Mouse (Mus musculus) urinary bladder, postnatal 25 days (tissue): ENCODE measurements at regions not wholly inside any gene's neighbourhood (a gene's known extent, or its start where the extent isn't known, plus 50 kb on each side); places are given as distances from the start of the nearest gene placed in this dataset.
A peak's percentile ranks its signal among the peaks of the same experiment; 100 is the strongest.

Source experiments
- DNase-seq: peaks from one replicate; pipeline ENCODE4 v3.0.0; 2022; ENCODE audit warnings: low spot score

DNA sequence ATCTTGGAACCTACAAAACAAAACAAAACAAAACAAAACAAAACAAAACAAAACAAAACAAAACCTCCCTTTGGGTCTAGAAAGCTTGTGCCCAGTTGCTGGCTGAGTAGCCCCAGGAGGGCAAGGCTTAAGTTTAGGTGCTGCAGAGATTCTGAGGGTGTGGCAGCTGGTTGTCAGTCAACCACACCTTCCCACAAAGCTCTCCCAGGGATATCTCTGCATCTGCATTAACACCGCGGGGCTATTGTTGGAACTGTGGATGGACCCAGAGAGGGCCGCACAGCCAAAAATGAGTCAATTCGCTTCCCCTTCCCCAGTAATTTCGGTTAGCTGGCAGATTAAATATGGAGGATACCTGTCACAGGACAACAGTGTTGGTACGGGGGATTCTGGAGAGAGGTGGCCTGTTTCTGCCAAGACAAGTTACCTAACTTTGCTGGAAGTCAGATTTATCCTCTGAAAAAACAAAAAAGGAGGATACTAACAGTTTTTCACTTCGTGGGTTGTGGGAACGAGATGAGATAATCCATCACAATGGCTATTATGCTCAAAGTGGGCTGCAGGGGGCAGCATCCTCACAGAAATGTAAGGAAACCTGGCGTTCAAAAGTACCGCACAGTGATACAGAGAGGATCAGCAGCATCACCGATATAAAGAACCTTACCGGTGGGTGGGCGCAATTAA, 96.7 kb downstream of the 1500009L16Rik start:
- peak; percentile 70 for DNase-seq

DNA sequence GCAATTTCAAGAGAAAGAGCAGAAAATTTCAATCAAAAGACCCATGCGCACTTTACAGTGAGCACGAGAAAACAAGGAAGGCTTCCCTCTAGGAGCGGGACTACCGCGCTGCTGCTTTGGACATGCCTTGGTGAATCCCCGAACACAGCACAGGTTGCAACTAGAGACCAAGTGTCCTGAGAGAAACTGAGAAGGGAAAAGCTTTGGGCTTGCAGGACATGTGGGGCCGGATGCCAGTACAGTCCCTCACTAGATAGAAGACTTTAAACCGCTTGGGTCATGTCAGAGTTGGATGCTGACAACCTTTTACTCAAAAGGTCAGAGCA, 97.2 kb downstream of the 1500009L16Rik start:
- DNase-seq: no peak

DNA sequence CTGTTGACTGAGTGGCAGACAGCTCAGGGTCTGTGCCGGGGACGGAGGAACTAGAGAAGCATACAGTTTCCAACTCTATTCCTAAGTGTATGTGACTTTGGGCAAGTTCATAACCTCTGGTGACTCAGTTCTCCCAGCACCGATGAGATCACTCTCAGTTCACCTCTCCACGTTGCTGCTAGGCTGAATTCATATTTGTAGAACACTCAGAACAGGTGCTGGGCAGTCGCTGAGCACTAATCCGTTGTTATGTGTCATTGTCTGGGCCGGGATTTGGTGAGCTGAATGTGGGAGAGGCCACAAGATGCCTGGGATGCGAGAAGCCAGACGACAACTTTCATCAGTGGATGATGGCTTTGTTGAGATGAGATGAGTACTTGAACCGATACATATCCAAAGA, 98.4 kb downstream of the 1500009L16Rik start:
- DNase-seq: no peak

DNA sequence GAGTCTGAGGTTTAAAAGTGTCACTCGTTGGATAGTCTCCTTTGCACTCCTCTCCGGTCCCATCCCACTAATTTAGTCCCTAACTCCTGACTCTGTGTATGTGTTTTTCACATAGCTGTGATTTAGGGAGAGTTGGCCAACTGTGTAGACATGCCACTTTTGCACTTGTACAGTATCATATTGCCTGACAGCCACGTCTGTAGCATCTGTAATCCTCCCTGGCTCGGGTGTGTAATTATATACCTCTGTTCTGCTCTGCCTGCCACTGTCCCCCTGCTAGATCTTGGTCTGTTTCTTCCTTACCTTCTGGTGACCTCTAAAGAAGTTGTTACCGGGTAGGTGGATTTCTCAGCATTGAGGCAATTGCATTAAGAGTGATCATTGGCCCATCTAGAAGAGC, 103.4 kb downstream of the 1500009L16Rik start:
- no peak for DNase-seq

DNA sequence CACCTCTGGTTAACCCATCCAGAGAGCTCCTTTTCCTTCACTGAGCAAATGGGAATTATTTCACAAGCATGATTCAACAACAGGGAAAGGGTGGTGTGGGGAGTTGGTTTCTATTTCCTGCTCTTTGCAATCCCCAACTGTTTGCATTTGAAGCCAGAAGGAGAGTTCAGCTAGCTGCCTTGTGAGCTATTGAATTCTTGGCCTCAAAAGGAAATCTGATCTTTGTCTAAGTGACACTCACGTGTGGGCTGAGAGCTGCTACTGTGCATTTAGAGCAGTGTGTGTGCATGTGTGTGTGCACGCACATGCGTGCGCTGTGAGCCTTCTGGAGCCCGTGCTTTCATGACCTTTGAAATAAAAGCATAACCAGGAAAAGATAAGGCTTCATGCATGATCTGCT, 113.7 kb downstream of the 1500009L16Rik start:
- no peak for DNase-seq

DNA sequence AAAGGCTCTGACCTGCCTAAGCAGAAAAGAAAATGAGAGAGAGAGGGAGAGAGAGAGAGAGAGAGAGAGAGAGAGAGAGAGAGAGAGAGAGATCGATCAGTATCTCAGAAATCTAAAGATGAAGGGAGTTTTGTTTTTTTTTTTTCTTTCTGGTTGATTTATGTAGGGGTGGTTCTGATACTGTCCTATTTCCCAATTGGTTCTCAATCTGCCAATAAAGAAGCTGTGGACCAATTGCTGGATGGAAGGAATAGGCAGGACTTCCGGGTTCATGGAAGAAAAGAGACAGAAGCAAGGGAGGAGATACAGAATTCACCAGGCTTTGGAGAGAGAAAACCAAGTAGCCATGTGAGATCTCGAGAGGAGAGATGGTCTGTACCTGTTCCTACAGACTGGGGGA, 117.6 kb downstream of the 1500009L16Rik start:
- DNase-seq: no peak

DNA sequence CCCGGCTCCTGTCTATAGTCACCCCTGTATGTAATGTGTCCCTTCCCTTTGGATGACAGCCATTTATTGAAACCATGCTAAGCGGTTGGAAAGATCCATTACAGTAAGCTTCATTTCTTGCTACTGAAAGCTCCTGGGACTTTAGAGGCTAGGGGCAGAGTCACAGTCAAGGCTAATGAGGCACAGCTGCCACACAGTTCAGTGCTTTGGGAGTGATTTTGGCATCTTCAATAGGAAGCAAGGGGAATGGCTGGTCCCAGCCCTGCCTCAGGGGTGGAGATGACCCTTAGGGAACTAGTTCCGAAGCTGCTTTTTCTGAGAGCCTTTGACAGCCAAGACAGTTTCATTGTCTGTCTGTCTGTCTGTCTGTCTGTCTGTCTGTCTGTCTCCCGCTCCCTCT, 128.2 kb downstream of the 1500009L16Rik start:
- DNase-seq: no peak

DNA sequence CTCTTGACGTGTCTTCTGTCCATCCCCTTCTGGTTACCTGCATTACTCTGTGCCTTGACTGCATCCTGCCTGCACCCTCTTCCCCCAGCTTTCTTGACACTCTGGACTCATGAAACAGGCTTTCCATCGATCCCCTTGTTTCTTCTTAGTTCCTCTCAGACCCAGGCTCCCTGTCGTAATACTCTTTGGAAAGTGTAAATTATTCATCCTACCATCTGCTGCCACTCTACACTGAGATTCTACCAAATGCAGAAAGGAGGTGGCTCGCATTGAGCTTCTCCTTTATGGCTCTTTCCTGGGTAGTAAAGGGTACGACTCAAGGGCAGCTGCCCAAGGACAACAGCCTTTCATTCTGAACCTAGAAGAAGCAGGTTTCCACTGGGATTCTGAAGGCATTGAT, 129.5 kb downstream of the 1500009L16Rik start:
- DNase-seq: no peak

DNA sequence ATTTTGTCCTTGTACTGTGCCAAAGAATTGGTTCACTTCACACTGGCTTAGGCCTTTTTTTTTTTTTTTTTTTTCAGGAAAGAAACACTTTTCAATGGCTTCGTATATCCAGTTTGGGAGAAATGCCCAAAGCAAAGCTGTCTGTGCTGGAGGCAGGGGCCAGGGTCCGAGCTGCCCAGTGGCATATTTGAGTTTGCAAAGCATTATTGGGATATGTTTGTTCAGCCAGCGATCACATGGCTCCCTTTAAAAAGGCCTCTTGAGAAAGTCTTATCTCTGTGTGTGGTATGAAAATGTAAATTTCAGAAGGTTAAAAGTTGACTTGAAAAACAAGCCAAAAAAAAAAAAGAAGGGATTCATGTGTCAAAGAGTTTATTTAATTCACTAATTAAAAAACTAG, 130.1 kb downstream of the 1500009L16Rik start:
- no peak for DNase-seq

DNA sequence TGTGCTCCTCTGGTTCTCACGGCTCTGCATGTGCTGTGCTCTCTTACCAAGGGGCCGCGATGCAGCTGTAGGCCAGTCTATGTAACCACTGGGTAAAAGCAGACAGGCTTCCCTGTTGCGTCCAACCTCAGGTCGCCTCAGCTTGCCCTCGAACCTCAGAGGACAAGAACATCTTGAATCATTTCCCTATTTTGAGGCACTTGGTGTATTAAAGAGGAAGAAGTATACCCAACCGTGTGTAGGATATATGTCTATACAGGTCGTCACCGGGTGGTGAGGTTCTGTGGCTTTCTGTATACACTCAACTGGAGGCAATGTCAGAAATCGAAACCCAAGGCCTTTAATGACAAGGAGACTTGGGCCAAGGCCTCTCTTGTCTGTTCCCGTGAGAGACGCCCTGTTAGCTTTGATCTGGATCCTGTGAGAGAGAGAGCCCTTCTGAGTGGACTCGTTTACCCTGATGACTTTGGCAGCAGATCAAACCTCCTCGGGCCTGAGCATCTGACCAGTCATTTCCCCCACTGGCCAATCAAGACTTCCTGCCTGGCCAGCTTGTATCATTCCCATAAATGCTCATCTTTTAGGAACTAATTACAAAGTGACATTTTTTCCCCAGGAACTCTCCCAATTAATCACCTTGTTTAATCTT, 135.3 kb downstream of the 1500009L16Rik start:
- no peak for DNase-seq

DNA sequence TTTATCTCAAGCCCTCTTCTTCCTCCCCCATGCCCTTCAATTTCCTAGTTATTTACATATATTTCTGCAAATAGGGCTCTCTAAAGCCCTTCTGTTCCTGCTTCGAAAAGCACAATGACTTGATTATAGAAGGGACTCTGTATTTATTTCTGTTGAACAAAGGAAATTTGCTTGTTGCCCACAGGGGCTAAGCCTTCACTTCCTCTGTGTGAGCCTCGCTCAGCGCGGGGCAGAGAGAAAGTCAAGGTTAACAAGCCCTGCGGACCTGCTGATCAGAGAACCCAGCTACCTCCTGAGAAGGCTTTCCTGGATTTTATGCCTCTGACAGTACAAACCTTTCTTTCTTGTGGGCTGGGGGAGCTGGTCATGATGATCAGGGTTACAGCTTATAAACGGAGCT, 136.0 kb downstream of the 1500009L16Rik start:
- no peak for DNase-seq

DNA sequence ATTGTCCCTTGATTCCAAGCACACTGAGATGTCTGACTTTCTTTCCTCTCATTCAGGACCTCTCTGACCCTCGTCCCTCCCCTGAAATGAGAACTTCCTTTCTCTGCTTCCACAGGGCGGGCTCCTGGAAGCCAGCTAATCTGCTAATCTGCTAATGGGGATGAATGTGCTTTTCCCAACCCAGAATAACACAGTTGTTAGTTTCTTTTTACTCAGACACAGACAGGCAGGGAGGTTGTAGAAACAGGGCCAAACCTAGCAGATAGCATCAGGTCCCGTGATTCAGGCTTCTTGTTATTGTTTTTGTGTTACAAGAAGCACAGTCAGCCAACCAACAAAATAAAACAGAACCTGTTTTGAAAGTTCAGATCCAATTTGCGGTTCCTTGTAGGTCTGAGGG, 137.0 kb downstream of the 1500009L16Rik start:
- DNase-seq: no peak

DNA sequence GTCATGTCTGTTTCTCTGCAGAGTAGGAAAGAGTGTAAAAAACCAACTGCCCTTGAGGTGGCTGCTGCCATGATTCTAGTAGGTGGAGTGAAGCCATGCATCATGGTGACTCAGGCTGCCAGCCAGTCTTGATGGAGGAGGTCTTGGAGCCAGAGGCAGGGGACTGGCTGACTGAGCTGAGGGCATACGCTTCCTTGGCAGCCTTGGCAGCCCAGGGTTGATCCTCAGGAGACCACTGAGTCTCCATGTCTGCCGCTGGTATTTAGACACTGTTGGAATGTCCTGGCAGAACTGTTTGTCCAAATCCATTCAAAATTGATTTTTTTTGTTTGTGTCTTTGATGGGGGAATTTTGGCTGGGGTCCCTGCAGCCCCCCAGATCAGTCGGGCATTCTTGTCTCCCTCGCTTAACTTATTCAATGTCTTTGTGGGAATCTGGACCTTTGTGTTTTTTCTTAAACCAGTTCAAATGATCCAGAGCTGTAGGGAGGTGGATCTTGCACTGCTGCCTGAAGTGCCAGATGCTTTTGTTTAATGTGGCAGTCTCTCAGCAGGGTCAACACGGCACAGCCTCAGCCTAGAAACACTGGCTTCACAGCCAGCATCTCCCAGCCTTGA, 139.0 kb downstream of the 1500009L16Rik start:
- no peak for DNase-seq

DNA sequence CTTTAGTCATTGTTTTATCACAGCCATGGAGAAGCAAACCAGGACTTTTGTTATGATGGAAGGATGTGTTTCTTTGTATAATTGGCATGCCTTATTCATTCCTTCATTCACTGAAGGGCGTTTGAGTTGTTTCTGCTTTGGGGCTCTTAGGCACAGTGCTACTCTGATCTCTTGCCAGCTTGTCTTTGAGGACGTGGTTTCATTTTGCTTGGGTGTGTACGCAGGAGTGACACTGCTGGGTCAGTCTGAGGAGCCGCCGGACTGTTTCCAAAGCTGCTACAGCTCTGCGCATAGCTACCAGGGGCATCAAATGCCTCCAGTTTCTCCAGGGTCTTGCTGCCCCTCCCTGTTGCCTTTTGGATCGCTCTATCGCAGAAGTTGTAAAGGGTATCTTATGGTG, 141.9 kb downstream of the 1500009L16Rik start:
- DNase-seq: no peak

DNA sequence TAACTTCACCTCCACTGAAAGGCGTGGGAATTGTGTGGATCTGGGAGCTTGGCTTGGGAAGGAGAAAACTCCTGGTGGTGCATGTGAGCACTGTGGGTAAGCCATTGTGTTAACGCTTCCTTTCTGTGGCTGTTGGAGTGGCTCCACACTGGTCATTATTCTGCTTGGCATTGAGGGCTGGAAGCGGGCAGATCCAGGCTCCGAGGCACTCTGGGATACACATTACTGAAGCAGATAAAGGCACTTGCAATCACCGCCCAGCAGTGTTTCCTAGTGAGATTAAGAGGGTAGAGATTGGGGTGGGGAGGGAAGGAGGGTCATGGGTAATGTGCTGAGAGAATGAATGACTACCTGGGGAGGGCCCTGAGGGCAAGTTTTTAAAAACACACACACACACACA, 143.3 kb downstream of the 1500009L16Rik start:
- no peak for DNase-seq

DNA sequence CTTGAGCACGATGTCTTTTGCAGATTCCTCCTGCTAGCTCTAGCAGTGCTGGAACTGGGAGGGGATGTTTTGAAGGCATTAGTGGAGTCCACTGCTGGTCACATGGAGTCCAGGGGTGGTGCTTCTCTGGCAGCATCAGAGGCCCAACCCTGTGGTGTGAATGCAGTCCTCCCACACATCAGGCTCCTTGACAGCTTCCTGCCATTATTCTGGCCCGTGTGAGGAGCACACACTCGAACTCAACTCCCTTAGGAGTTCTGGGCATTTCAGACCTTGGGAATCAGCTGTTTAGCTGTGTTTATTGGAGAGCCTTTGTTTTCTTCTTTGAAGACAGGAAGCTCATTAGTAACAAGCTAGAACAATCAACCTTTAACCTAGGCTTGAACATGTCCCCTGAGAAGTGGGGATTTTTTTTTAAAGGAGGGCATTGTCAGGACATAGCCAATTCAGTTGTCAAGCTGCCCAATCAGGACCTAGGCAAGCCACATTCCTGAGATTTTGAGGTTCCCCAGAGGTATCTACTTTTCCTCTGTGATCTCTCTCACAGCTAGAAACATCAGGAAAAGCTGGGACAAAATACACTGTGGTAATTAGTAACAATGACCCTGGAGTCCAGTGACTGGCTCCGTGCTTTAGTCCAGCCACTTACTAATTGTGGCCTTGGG, 149.2 kb downstream of the 1500009L16Rik start:
- DNase-seq: no peak

DNA sequence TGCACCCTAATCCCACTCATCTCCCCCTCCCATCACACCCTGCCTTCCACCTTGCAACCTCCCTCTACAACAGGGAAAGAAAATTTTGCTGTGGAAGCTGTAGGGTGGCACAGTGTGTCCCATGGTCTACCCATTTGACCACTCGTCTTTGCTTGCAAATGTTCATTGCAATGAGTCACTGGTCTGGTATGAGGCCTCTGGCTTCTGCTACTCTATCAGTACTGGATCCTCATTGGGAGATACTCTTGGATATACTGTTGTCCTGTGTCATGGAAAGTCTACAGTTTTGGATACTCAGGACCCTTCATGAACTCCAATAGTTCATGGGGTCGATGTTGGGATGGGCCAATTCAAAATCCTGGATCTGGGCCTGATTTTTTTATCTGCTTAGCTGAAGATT, 156.1 kb downstream of the 1500009L16Rik start:
- no peak for DNase-seq

DNA sequence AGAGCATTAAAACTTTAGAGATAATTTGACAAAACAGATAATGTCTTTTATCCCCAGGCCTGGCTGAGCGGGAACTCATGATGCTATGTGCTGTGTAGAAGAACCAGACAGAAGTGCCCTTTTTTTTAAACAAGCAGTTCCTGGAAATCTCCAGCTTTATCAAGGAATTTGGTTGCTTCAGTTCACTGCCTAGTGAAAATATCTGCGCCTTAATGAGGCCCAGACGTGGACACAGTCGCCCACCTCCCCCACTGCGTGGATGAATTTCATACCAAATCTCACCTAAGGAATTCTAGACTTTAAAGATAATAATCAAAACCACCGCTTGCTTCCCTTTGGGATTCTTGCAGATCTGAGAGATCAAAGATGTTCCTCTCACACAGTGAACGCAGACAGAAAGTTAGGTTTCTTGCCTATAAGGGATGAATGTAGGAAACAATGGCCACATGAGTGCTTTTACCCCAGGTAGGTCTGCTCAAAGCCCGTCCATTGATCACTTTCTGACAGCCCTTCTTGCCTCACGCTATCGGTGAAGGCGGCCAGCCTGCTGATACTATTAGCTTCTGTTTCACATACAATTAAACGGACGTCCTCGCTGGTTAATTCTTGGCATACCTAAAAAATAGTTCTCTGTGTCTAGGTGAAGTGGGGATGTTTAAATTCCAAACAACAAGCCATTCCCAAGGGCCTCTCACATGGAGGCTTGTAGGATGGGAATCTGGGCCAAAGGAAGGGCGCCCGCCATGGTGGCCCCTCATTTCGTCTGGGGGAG, 159.6 kb downstream of the 1500009L16Rik start:
- DNase-seq: no peak

DNA sequence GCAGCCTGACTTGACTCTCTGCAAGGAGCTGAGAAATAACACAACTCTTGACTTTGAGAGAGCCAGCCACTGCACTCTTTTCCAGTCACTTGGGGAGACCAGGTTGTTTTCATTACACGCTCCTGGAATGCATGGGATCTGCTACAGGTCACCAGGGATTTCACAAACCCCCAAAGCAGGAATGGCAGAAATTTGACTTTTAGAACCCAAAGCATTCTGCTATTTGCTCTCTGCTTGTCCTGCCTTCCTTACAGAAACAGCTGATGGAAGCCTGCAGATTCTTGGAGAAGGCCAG, 160.2 kb downstream of the 1500009L16Rik start:
- no peak for DNase-seq

DNA sequence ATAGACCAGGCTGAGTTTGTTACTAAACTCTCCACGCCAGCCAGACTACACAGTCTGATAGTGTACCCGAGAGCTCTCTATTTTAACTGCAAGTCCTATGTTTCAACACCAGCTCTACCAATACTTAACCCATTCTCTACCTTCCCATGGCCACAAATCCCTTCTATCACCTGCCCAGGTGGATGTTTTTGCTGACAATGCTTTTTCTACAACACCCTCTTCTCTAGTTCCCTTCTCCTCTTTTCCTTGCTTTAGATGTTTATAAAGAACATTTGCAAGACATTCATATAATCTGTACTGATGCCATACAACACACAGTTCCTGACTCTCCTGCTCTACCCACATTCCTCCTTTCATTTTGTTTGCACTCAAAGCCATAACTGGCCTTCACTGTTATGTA, 161.9 kb downstream of the 1500009L16Rik start:
- no peak for DNase-seq

DNA sequence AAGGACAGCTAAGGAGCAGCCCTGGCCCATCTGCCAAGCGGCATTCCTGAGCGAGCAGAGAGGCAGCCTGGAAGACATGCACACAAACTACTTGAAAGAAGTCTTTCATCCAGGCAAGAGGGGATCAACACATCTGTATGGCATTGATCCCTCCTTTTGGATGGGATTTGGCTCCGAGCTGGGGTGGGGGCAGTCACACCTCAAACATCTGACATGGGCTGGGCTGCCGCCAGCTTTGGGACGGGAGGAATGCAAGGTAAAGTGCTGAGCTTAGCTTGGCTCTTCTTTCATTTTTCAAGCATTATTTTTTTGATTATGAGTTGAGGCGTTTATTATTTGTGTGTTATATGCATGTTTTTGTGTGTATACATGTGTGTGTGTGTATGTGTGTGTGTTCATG, 165.9 kb downstream of the 1500009L16Rik start:
- no peak for DNase-seq

DNA sequence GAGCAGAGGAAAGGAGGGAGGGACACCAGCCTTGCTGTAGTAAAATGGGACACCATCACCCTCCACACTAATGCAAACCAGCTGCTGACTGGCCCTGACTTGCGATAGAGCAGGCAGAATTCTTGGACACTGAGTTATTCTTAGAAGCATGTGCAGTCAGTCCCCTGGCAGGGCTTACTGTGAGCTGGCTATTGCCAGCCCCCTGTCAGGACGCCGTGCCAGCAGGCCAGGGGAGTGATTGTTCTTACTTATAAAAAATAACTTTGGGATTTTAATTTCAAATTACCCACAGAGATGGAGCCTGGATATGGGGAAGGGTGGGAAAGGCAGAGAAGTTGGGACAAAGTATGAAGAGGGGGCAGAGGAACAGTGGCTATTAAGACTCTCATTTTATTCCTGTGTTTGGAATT, 173.1 kb downstream of the 1500009L16Rik start:
- DNase-seq: no peak

DNA sequence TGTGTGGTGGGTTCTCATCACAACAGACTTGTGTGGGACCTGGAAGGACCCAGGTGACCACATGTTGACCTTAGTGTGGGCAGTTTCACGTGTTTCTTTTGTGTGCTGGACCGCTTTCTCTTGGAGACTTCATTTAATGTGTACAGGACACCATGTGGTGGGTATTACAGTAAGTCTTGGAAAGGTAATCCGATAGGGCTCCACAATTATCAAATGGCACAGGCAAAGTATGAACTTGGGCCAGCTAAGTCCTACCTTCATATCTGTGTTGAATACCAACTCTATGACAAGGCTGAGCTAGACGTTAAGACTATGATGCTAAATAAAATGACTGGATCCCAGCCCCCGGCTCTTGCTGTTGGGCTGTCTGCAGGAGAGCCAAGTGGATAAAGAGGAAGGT, 173.5 kb downstream of the 1500009L16Rik start:
- no peak for DNase-seq
